Mouse (Mus musculus): Measurements from ENCODE around the gene Eya3. TPM values are rescaled to one million over a fixed set of nuclear protein-coding genes. Genes with fewer than 3 reads are reported as not detected.
"Not testable (repeated sequence)": the region's sequence is repeated elsewhere in the genome, so short reads cannot be mapped to it uniquely, and the experiment has no call there.

Eya3 gene
- polyA plus RNA-seq, 1 experiment: 20.5 TPM

- no peaks in the 10 kb centered on the region for H3K4me1 ChIP-seq (ENCODE audit: control insufficient read depth, insufficient read depth, insufficient read length, low read length)
- no peak overlapping the region for H3K27ac ChIP-seq (replicated peaks; ENCODE audit: low read depth, low read length)
- H3K4me3 ChIP-seq (ENCODE audit: insufficient read depth, low read depth, low read length): no peak overlapping the region
Measured at GRCm38 (mm10) chr4:132676771-132677539, 38.2 kb downstream of the Eya3 start.

GRCm38 (mm10) chr4:132689634-132690033 is 50.8 kb downstream of the Eya3 start:
- no peak overlapping the region for H3K27ac ChIP-seq (replicated peaks; ENCODE audit: low read depth, low read length)
- no peaks in the 10 kb centered on the region for H3K4me1 ChIP-seq (ENCODE audit: control insufficient read depth, insufficient read depth, insufficient read length, low read length)
- no peak overlapping the region for H3K4me3 ChIP-seq (ENCODE audit: insufficient read depth, low read depth, low read length)

GRCm38 (mm10) chr4:132693366-132693765 is 54.6 kb downstream of the Eya3 start:
- Histone ChIP-seq H3K4me3 (ENCODE audit: insufficient read depth, low read depth, low read length) (no peak overlapping the region), H3K4me1 (ENCODE audit: control insufficient read depth, insufficient read depth, insufficient read length, low read length) (no peaks in the 10 kb centered on the region), H3K27ac (replicated peaks; ENCODE audit: low read depth, low read length) (no peak overlapping the region)

- no peak overlapping the region for H3K27ac ChIP-seq (replicated peaks; ENCODE audit: low read depth, low read length)
- H3K4me1 ChIP-seq (ENCODE audit: control insufficient read depth, insufficient read depth, insufficient read length, low read length): no peaks in the 10 kb centered on the region
- no peak overlapping the region for H3K4me3 ChIP-seq (ENCODE audit: insufficient read depth, low read depth, low read length)
Measured at GRCm38 (mm10) chr4:132702076-132702475, 63.3 kb downstream of the Eya3 start.

GRCm38 (mm10) chr4:132706885-132707284 is 68.1 kb downstream of the Eya3 start:
- H3K27ac ChIP-seq (replicated peaks; ENCODE audit: low read depth, low read length): no peak overlapping the region
- H3K4me3 ChIP-seq (ENCODE audit: insufficient read depth, low read depth, low read length): no peak overlapping the region
- no peaks in the 10 kb centered on the region for H3K4me1 ChIP-seq (ENCODE audit: control insufficient read depth, insufficient read depth, insufficient read length, low read length)

GRCm38 (mm10) chr4:132713181-132713580 is 74.4 kb downstream of the Eya3 start:
- Histone ChIP-seq H3K4me1 (ENCODE audit: control insufficient read depth, insufficient read depth, insufficient read length, low read length) (no peaks in the 10 kb centered on the region), H3K27ac (replicated peaks; ENCODE audit: low read depth, low read length) (no peak overlapping the region), H3K4me3 (ENCODE audit: insufficient read depth, low read depth, low read length) (no peak overlapping the region)

GRCm38 (mm10) chr4:132718251-132718650 is 79.5 kb downstream of the Eya3 start:
- Histone ChIP-seq H3K27ac (replicated peaks; ENCODE audit: low read depth, low read length) (no peak overlapping the region), H3K4me3 (ENCODE audit: insufficient read depth, low read depth, low read length) (no peak overlapping the region), H3K4me1 (ENCODE audit: control insufficient read depth, insufficient read depth, insufficient read length, low read length) (no peaks in the 10 kb centered on the region)

GRCm38 (mm10) chr4:132728233-132728632 is 89.4 kb downstream of the Eya3 start:
- Histone ChIP-seq H3K4me3 (ENCODE audit: insufficient read depth, low read depth, low read length) (no peak overlapping the region), H3K4me1 (ENCODE audit: control insufficient read depth, insufficient read depth, insufficient read length, low read length) (0 out of 2 replicates have a peak, but pooled peaks cover 3% of the 10 kb centered on the region), H3K27ac (replicated peaks; ENCODE audit: low read depth, low read length) (no peak overlapping the region)

GRCm38 (mm10) chr4:132731616-132732015 is 92.8 kb downstream of the Eya3 start:
- Histone ChIP-seq H3K4me1 (ENCODE audit: control insufficient read depth, insufficient read depth, insufficient read length, low read length) (0 out of 2 replicates have a peak, but pooled peaks cover 3% of the 10 kb centered on the region), H3K27ac (replicated peaks; ENCODE audit: low read depth, low read length) (no peak overlapping the region), H3K4me3 (ENCODE audit: insufficient read depth, low read depth, low read length) (peak overlapping the region; percentile 68)

- Histone ChIP-seq H3K27ac (replicated peaks; ENCODE audit: low read depth, low read length) (no peak within 1 kb of the TSS), H3K4me1 (ENCODE audit: control insufficient read depth, insufficient read depth, insufficient read length, low read length) (0 out of 2 replicates have a peak, but pooled peaks cover 3% of the 10 kb centered on the region), H3K4me3 (ENCODE audit: insufficient read depth, low read depth, low read length) (peak within 1 kb of the TSS; percentile 68)
Measured at GRCm38 (mm10) chr4:132732148-132732684, 93.4 kb downstream of the Eya3 start, which contains the start of gene Xkr8. Xkr8 (minus strand) TSS chr4:132732546.

- Histone ChIP-seq H3K4me1 (ENCODE audit: control insufficient read depth, insufficient read depth, insufficient read length, low read length) (0 out of 2 replicates have a peak, but pooled peaks cover 3% of the 10 kb centered on the region), H3K27ac (replicated peaks; ENCODE audit: low read depth, low read length) (no peak overlapping the region), H3K4me3 (ENCODE audit: insufficient read depth, low read depth, low read length) (no peak overlapping the region)
Measured at GRCm38 (mm10) chr4:132733071-132733770, 94.4 kb downstream of the Eya3 start.

- Histone ChIP-seq H3K4me3 (ENCODE audit: insufficient read depth, low read depth, low read length) (no peak overlapping the region), H3K27ac (replicated peaks; ENCODE audit: low read depth, low read length) (no peak overlapping the region), H3K4me1 (ENCODE audit: control insufficient read depth, insufficient read depth, insufficient read length, low read length) (0 out of 2 replicates have a peak, but pooled peaks cover 3% of the 10 kb centered on the region)
Measured at GRCm38 (mm10) chr4:132734766-132735165, 96.0 kb downstream of the Eya3 start.

GRCm38 (mm10) chr4:132735389-132735788 is 96.6 kb downstream of the Eya3 start:
- no peak overlapping the region for H3K27ac ChIP-seq (replicated peaks; ENCODE audit: low read depth, low read length)
- H3K4me1 ChIP-seq (ENCODE audit: control insufficient read depth, insufficient read depth, insufficient read length, low read length): 0 out of 2 replicates have a peak, but pooled peaks cover 3% of the 10 kb centered on the region
- no peak overlapping the region for H3K4me3 ChIP-seq (ENCODE audit: insufficient read depth, low read depth, low read length)

- 0 out of 2 replicates have a peak, but pooled peaks cover 3% of the 10 kb centered on the region for H3K4me1 ChIP-seq (ENCODE audit: control insufficient read depth, insufficient read depth, insufficient read length, low read length)
- H3K4me3 ChIP-seq (ENCODE audit: insufficient read depth, low read depth, low read length): no peak overlapping the region
- no peak overlapping the region for H3K27ac ChIP-seq (replicated peaks; ENCODE audit: low read depth, low read length)
Measured at GRCm38 (mm10) chr4:132735894-132736293, 97.1 kb downstream of the Eya3 start.

- H3K4me1 ChIP-seq (ENCODE audit: control insufficient read depth, insufficient read depth, insufficient read length, low read length); H3K4me3 ChIP-seq (ENCODE audit: insufficient read depth, low read depth, low read length); H3K27ac ChIP-seq (replicated peaks; ENCODE audit: low read depth, low read length): not testable (repeated sequence)
Measured at GRCm38 (mm10) chr4:132737154-132737553, 98.4 kb downstream of the Eya3 start.

Data from brown adipose tissue, adult 24 weeks (tissue).